Mouse (Mus musculus): ENCODE measurements at regions not wholly inside any gene's neighbourhood (a gene's known extent, or its start where the extent isn't known, plus 50 kb on each side); places are given as distances from the start of the nearest gene placed in this dataset.

- DNase-seq (ENCODE audit: inconsistent age in 2 of 2, low spot score in 1 of 2) = no peak
These were observed 78.2 kb upstream of the Dkk2 start for GRCm38 (mm10) chr3:132006912-132007311.

- no peak for DNase-seq (ENCODE audit: inconsistent age in 2 of 2, low spot score in 1 of 2)
These were observed 77.7 kb upstream of the Dkk2 start for GRCm38 (mm10) chr3:132007356-132007755.

GRCm38 (mm10) chr3:132015205-132015604, 69.9 kb upstream of the Dkk2 start:
- DNase-seq (ENCODE audit: inconsistent age in 2 of 2, low spot score in 1 of 2) = no peak

GRCm38 (mm10) chr3:132017485-132018261, 67.4 kb upstream of the Dkk2 start:
- no peak for DNase-seq (ENCODE audit: inconsistent age in 2 of 2, low spot score in 1 of 2)

- DNase-seq (ENCODE audit: inconsistent age in 2 of 2, low spot score in 1 of 2) = no peak
These were observed 66.6 kb upstream of the Dkk2 start for GRCm38 (mm10) chr3:132018505-132018904.

- DNase-seq (ENCODE audit: inconsistent age in 2 of 2, low spot score in 1 of 2) = no peak
These were observed 63.1 kb upstream of the Dkk2 start for GRCm38 (mm10) chr3:132022032-132022431.

GRCm38 (mm10) chr3:132023342-132023741, 61.8 kb upstream of the Dkk2 start:
- no peak for DNase-seq (ENCODE audit: inconsistent age in 2 of 2, low spot score in 1 of 2)

- DNase-seq (ENCODE audit: inconsistent age in 2 of 2, low spot score in 1 of 2) = no peak
These were observed 56.0 kb upstream of the Dkk2 start for GRCm38 (mm10) chr3:132029112-132029511.

GRCm38 (mm10) chr3:132033078-132033713, 51.9 kb upstream of the Dkk2 start:
- no peak for DNase-seq (ENCODE audit: inconsistent age in 2 of 2, low spot score in 1 of 2)

- DNase-seq (ENCODE audit: inconsistent age in 2 of 2, low spot score in 1 of 2) = no peak
These were observed 49.9 kb upstream of the Dkk2 start for GRCm38 (mm10) chr3:132035176-132035575.

Measured in adrenal gland, adult (tissue).